Mouse (Mus musculus): ENCODE results near the gene Ado.

DNA sequence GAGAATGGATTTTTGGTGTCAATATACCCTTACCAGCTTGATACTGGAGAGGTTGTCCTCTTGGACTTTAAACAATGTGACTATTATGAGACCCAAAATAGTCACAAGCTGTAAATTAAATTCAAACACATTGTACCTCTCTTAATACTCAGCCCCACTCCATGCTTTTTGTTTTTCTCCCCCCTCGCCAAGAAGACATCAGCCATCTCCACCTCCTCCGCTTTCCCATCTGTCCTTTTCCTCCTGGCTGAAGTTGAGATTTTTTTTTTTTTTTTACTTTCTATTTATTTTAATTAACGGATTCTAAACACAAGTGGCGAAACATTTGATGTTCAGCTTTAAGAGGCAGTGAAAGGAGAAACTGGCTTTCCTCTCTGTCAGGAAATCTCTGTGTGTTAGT, 9.3 kb upstream of the Ado start:
- no peak for TF ChIP-seq POLR2A (IDR thresholded peaks at IDR 0.05; ENCODE audit: borderline replicate concordance, extremely low read depth, low read depth, low read length)
- TF ChIP-seq CTCF (IDR thresholded peaks at IDR 0.05; ENCODE audit: insufficient read depth, low read length) = no peak

Data from lung, adult 2 months (tissue).